Mouse (Mus musculus) lung, embryonic 16.5 days (tissue): ENCODE measurements around the gene Dnmt1. TPM values are rescaled to one million over a fixed set of nuclear protein-coding genes. Genes with fewer than 3 reads are reported as not detected.

Experiments
- ATAC-seq: fragments of 200-750 bp; cut with Nextera tagmentation; 2 replicates; pipeline ENCODE4 v1.8.0; 2017; ENCODE audit warnings: low read depth, mild to moderate bottlenecking, moderate library complexity
- H3K27ac ChIP-seq: fragments of 300-500 bp; sonication (generic); 2 replicates; pipeline ENCODE4 v1.5.1; 2014; ENCODE audit warnings: mild to moderate bottlenecking, control low read depth, low read length
- H3K27me3 ChIP-seq: fragments of 300-500 bp; sonication (generic); 2 replicates; pipeline ENCODE4 v1.6.1; 2014; ENCODE audit warnings: low read depth, low read length, mixed read lengths; ENCODE audit not compliant: control insufficient read depth, insufficient read depth
- H3K36me3 ChIP-seq: fragments of 300-500 bp; sonication (generic); 2 replicates; pipeline ENCODE4 v1.6.1; 2014; ENCODE audit warnings: low read length; ENCODE audit not compliant: control insufficient read depth, insufficient read depth
- H3K4me1 ChIP-seq: fragments of 300-500 bp; sonication (generic); replicated peaks from 2 replicates; pipeline ENCODE4 v1.6.1; 2014; ENCODE audit warnings: low read length, mixed read lengths; ENCODE audit not compliant: control insufficient read depth, insufficient read depth
- H3K4me2 ChIP-seq: fragments of 300-500 bp; sonication (generic); 2 replicates; pipeline ENCODE4 v1.6.1; 2014; ENCODE audit warnings: low read depth, low read length, control low read depth
- H3K4me3 ChIP-seq: fragments of 300-500 bp; sonication (generic); 2 replicates; pipeline ENCODE4 v1.5.1; 2014; ENCODE audit warnings: mild to moderate bottlenecking, low read length, control low read depth
- H3K9ac ChIP-seq: fragments of 300-500 bp; sonication (generic); 2 replicates; pipeline ENCODE4 v1.6.1; 2014; ENCODE audit warnings: low read length, control low read depth
- H3K9me3 ChIP-seq: fragments of 300-500 bp; sonication (generic); 2 replicates; pipeline ENCODE4 v1.6.1; 2016; ENCODE audit warnings: low read length; ENCODE audit not compliant: control insufficient read depth
- WGBS: fragments of 180-500 bp; shearing (Covaris S2); extraction: QIAGEN DNeasy Blood & Tissue Kit; methylation state at CpG from one replicate; pipeline ENCODE4 v1.1.7; 2014; 5-methylcytosine and 5-hydroxymethylcytosine counted together
- polyA plus RNA-seq: library from polyadenylated mRNA; unstranded; fragments of >200 nt; fragmentation: Nextera tagmentation; extraction: Ambion mirVana; gene quantifications from 2 replicates; pipeline ENCODE4 v1.2.1, GENCODE M21; 2015

Dnmt1 gene
- polyA plus RNA-seq, 1 experiment from 2014 or later, result 97.1 TPM

DNA sequence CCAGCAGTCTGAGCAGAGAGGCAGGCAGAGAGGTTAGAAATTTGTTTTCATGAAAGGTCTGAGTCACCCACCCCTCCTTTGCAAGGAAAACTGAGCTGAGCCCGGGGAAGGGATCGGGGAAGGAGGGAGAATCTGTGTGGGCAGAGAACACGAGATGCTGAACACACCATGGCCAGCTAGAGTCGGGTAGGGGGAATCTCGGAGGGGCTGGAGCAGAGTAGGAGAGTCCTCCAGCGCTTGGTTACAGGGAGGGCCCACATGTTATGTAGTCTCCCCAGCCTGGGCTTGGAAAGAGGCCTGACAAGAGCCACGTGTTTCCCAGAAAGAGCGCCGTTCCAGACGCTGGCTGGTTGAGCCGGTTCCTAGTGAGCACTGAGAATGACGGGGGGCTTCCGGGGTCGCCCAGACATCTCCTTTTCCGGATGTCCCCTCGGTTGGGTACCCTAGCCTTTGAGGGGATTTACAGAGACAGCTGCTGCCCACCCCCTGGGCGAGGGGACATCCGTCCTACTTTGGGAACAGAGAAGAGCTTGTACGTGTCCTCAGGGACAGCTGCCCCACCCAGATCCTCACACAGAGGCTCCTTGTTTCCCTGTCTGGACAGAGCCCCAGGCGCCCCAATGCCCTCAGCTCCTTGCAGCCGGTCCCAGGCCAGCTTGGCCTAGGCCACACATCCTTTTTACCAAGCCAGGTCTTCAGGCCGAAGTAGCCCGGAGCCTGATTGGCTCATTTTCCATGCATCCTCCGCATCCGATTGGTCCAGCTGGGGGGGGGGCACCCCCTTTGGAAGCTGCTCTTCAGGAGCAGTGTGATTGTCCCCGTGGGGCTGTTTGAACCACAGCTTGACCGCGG is 12.7 kb upstream of the Dnmt1 start:
- peaks cover 48% of the 10 kb centered on the region for H3K4me1 ChIP-seq
- peak overlapping the region; percentile 94 for H3K27ac ChIP-seq
- peaks cover 21% of the 10 kb centered on the region for H3K36me3 ChIP-seq
- no peaks in the 10 kb centered on the region for H3K9me3 ChIP-seq
- H3K9ac ChIP-seq, result peak overlapping the region; percentile 24
- peak overlapping the region; percentile 83 for H3K4me2 ChIP-seq
- peak; percentile 37 for ATAC-seq
- H3K27me3 ChIP-seq, result no peaks in the 10 kb centered on the region
- H3K4me3 ChIP-seq, result peak overlapping the region; percentile 18
- WGBS, result 28% methylated on average over 28 of the region's 28 CpGs

DNA sequence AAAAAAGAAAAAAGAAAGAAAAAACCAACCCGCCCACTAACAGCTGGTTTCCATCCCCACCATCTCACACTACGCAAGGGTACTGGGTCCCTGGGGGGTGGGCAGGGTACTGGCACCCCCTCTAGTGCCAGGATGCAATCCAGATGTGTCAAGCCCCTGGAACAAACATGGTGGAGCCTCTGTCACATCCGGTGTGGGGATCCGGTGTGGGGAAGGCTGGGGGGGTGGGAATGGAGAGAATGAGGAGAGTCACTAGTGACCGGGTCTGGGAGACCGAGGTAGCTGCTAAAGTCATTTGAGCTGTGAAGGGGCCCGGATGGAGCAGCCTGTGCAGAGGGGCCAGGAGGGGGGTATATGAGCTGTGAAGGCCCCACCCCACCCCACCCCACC is 12.1 kb upstream of the Dnmt1 start:
- Histone ChIP-seq H3K4me1 (peaks cover 43% of the 10 kb centered on the region), H3K4me3 (peak overlapping the region; percentile 18), H3K9me3 (no peaks in the 10 kb centered on the region), H3K4me2 (peak overlapping the region; percentile 83), H3K36me3 (peaks cover 25% of the 10 kb centered on the region), H3K9ac (peak overlapping the region; percentile 24), H3K27me3 (no peaks in the 10 kb centered on the region), H3K27ac (peak overlapping the region; percentile 94)
- 40% methylated on average over 7 of the region's 7 CpGs for WGBS
- ATAC-seq, result peak; percentile 68

DNA sequence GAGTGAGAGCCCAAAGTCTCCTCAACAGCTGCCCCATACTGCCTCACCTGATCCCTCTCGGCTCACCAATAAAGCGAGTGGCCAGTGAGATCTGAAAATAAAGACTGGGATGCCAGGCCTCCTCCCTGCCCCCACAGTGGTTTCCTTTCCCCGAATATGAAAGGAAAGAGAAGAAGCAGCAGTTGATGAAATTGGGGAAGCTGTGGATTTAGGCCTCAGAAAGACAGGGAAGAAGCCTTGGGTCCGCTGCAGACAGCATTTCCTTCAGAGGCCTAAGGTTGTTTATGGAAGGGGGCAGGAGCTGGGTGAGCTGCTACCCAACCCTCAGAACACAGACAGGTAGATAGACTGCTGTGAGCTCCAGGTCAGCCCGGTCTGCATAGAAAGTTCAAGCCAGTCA is 7.1 kb upstream of the Dnmt1 start:
- H3K27ac ChIP-seq, result no peak overlapping the region
- H3K4me3 ChIP-seq, result no peak overlapping the region
- H3K9ac ChIP-seq, result no peak overlapping the region
- H3K36me3 ChIP-seq, result peaks cover 44% of the 10 kb centered on the region
- H3K27me3 ChIP-seq, result no peaks in the 10 kb centered on the region
- 85% methylated on average over 5 of the region's 5 CpGs for WGBS
- ATAC-seq, result no peak
- H3K9me3 ChIP-seq, result no peaks in the 10 kb centered on the region
- H3K4me1 ChIP-seq, result peaks cover 8% of the 10 kb centered on the region
- no peak overlapping the region for H3K4me2 ChIP-seq

DNA sequence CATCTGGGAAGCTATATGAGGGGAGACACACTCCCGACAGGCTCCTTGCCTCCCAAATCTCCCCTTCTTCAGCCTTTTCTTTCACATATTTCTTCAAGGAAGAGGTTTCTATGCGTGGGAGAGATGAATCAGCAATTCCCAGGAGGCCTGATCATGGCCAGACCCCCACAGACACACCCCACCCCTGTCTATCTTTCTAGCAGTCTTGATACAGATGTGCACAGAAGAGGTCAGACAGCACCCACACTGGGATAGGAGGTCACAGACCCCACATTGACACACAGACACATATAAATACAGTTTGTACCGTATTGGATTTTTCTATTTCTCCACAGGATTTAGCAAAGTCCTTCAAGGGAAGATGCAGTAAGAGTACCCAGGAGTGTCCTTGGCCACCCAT is 6.3 kb upstream of the Dnmt1 start:
- no peak overlapping the region for H3K9ac ChIP-seq
- peaks cover 44% of the 10 kb centered on the region for H3K36me3 ChIP-seq
- ATAC-seq, result no peak
- no peak overlapping the region for H3K27ac ChIP-seq
- H3K27me3 ChIP-seq, result no peaks in the 10 kb centered on the region
- peaks cover 3% of the 10 kb centered on the region; the same call in 1 of the 2 replicates for H3K4me1 ChIP-seq
- no peak overlapping the region for H3K4me2 ChIP-seq
- no peak overlapping the region for H3K4me3 ChIP-seq
- H3K9me3 ChIP-seq, result no peaks in the 10 kb centered on the region
- WGBS, result 83% methylated on average over 3 of the region's 3 CpGs

- WGBS, result 79% methylated on average over 4 of the region's 4 CpGs
- no peaks in the 10 kb centered on the region for H3K27me3 ChIP-seq
- H3K36me3 ChIP-seq, result peaks cover 44% of the 10 kb centered on the region
- no peak overlapping the region for H3K27ac ChIP-seq
- no peak overlapping the region for H3K9ac ChIP-seq
- H3K4me2 ChIP-seq, result no peak overlapping the region
- no peaks in the 10 kb centered on the region for H3K9me3 ChIP-seq
- no peak overlapping the region for H3K4me3 ChIP-seq
- H3K4me1 ChIP-seq, result 0 out of 2 replicates have a peak, but pooled peaks cover under 1% of the 10 kb centered on the region
- no peak for ATAC-seq
Observed at GRCm38 (mm10) chr9:20965606-20966005, 5.9 kb upstream of the Dnmt1 start.

- Histone ChIP-seq H3K4me2 (no peak overlapping the region), H3K27ac (no peak overlapping the region), H3K27me3 (no peaks in the 10 kb centered on the region), H3K4me3 (no peak overlapping the region), H3K9me3 (no peaks in the 10 kb centered on the region), H3K36me3 (peaks cover 18% of the 10 kb centered on the region), H3K9ac (no peak overlapping the region), H3K4me1 (no peaks in the 10 kb centered on the region)
- WGBS, result 60% methylated on average over 9 of the region's 9 CpGs
- no peak for ATAC-seq
Observed at GRCm38 (mm10) chr9:20961557-20961956, 1.9 kb upstream of the Dnmt1 start.

GRCm38 (mm10) chr9:20956989-20957388 is 2.7 kb downstream of the Dnmt1 start:
- Histone ChIP-seq H3K4me1 (peaks cover 5% of the 10 kb centered on the region; the same call in 1 of the 2 replicates), H3K4me2 (no peak overlapping the region), H3K9me3 (no peaks in the 10 kb centered on the region), H3K4me3 (no peak overlapping the region), H3K27me3 (no peaks in the 10 kb centered on the region), H3K36me3 (no peaks in the 10 kb centered on the region), H3K9ac (no peak overlapping the region), H3K27ac (peak overlapping the region; percentile 66)
- ATAC-seq, result no peak
- 46% methylated on average over 3 of the region's 3 CpGs for WGBS

GRCm38 (mm10) chr9:20952520-20953227 is 7.0 kb downstream of the Dnmt1 start:
- Histone ChIP-seq H3K27ac (peak overlapping the region; percentile 97), H3K36me3 (no peaks in the 10 kb centered on the region), H3K9ac (peak overlapping the region; percentile 77), H3K27me3 (no peaks in the 10 kb centered on the region), H3K9me3 (no peaks in the 10 kb centered on the region), H3K4me1 (peaks cover 19% of the 10 kb centered on the region), H3K4me3 (peak overlapping the region; percentile 98), H3K4me2 (peak overlapping the region; percentile 87)
- ATAC-seq, result peak; percentile 96
- WGBS, result 0% methylated on average over 51 of the region's 51 CpGs

- Histone ChIP-seq H3K9me3 (no peaks in the 10 kb centered on the region), H3K4me1 (peaks cover 19% of the 10 kb centered on the region), H3K36me3 (no peaks in the 10 kb centered on the region), H3K27me3 (no peaks in the 10 kb centered on the region), H3K9ac (peak overlapping the region; percentile 77), H3K4me2 (peak overlapping the region; percentile 87), H3K4me3 (peak overlapping the region; percentile 98), H3K27ac (peak overlapping the region; percentile 97)
- peak; percentile 64 for ATAC-seq
- 0% methylated on average over 17 of the region's 17 CpGs for WGBS
Observed at GRCm38 (mm10) chr9:20951966-20952519, 7.6 kb downstream of the Dnmt1 start.
